Mouse (Mus musculus) kidney, adult 2 months (tissue): ENCODE measurements at regions not wholly inside any gene's neighbourhood (a gene's known extent, or its start where the extent isn't known, plus 50 kb on each side); places are given as distances from the start of the nearest gene placed in this dataset.

Source experiments
- DNase-seq: peaks from one replicate; pipeline ENCODE4 v3.0.0; 2021
- H3K27ac ChIP-seq: fragments of 200-500 bp; 2 replicates; pipeline ENCODE4 v1.5.1; 2012; ENCODE audit warnings: low read depth, low read length, control low read depth, inconsistent platforms; ENCODE audit not compliant: insufficient read depth
- H3K27me3 ChIP-seq: fragments of 200-500 bp; replicated peaks from 2 replicates; pipeline ENCODE4 v1.6.1; 2012; ENCODE audit warnings: mild to moderate bottlenecking, moderate library complexity, low read length, inconsistent platforms; ENCODE audit not compliant: control insufficient read depth, insufficient read depth
- H3K36me3 ChIP-seq: fragments of 200-500 bp; 2 replicates; pipeline ENCODE4 v1.6.1; 2012; ENCODE audit warnings: mild to moderate bottlenecking, moderate library complexity, low read length, inconsistent platforms; ENCODE audit not compliant: control insufficient read depth, insufficient read depth
- H3K4me1 ChIP-seq: fragments of 200-500 bp; 2 replicates; pipeline ENCODE4 v1.6.1; 2011; ENCODE audit warnings: low read length; ENCODE audit not compliant: control insufficient read depth, insufficient read depth
- H3K4me3 ChIP-seq: fragments of 200-500 bp; 2 replicates; pipeline ENCODE4 v1.5.1; 2011; ENCODE audit warnings: mild to moderate bottlenecking, low read depth, low read length, control low read depth; ENCODE audit not compliant: insufficient read depth
- CTCF ChIP-seq: fragments of 200-500 bp; conservative IDR thresholded peaks from 2 replicates; pipeline ENCODE4 v1.5.1; 2011; ENCODE audit warnings: low read depth, mild to moderate bottlenecking, control low read depth, low read length, moderate library complexity, mixed read lengths; ENCODE audit not compliant: insufficient read depth, insufficient read length
- POLR2A ChIP-seq: fragments of 200-500 bp; IDR thresholded peaks from one replicate; pipeline ENCODE4 v1.6.1; 2011; ENCODE audit warnings: low read depth, low read length, control low read depth
- WGBS: fragments of 180-500 bp; shearing (Covaris S2); methylation state at CpG from one replicate; pipeline ENCODE4 v1.1.7; 2018; 5-methylcytosine and 5-hydroxymethylcytosine counted together

GRCm38 (mm10) chr15:88033725-88034124, 489.6 kb downstream of the Fam19a5 start:
- no peak for TF ChIP-seq CTCF
- no peak for TF ChIP-seq POLR2A
- 75% methylated on average over 4 of the region's 4 CpGs for WGBS
- DNase-seq: no peak
- Histone ChIP-seq H3K27me3 (no peaks in the 10 kb centered on the region), H3K4me1 (no peaks in the 10 kb centered on the region), H3K27ac (no peak overlapping the region), H3K36me3 (no peaks in the 10 kb centered on the region), H3K4me3 (no peak overlapping the region)

- no peak for DNase-seq
- Histone ChIP-seq H3K36me3 (no peaks in the 10 kb centered on the region), H3K4me3 (no peak overlapping the region), H3K27ac (no peak overlapping the region), H3K27me3 (no peaks in the 10 kb centered on the region), H3K4me1 (no peaks in the 10 kb centered on the region)
- WGBS: 67% methylated on average over 8 of the region's 8 CpGs
- no peak for TF ChIP-seq POLR2A
- TF ChIP-seq CTCF: no peak
Observed at GRCm38 (mm10) chr15:88035486-88035885, 491.4 kb downstream of the Fam19a5 start.

GRCm38 (mm10) chr15:88036146-88037000, 492.3 kb downstream of the Fam19a5 start:
- WGBS: 55% methylated on average over 22 of the region's 22 CpGs
- DNase-seq: no peak
- TF ChIP-seq POLR2A (no peak), CTCF (no peak)
- H3K36me3 ChIP-seq: no peaks in the 10 kb centered on the region
- H3K27ac ChIP-seq: no peak overlapping the region
- H3K27me3 ChIP-seq: no peaks in the 10 kb centered on the region
- no peak overlapping the region for H3K4me3 ChIP-seq
- no peaks in the 10 kb centered on the region for H3K4me1 ChIP-seq

- Histone ChIP-seq H3K27ac (no peak overlapping the region), H3K4me3 (no peak overlapping the region), H3K36me3 (no peaks in the 10 kb centered on the region), H3K27me3 (no peaks in the 10 kb centered on the region), H3K4me1 (no peaks in the 10 kb centered on the region)
- WGBS: 88% methylated on average over 4 of the region's 4 CpGs
- TF ChIP-seq CTCF (no peak), POLR2A (no peak)
- DNase-seq: no peak
Observed at GRCm38 (mm10) chr15:88037606-88038005, 493.5 kb downstream of the Fam19a5 start.

GRCm38 (mm10) chr15:88042821-88043220, 498.7 kb downstream of the Fam19a5 start:
- Histone ChIP-seq H3K4me1 (no peaks in the 10 kb centered on the region), H3K27me3 (no peaks in the 10 kb centered on the region), H3K27ac (no peak overlapping the region), H3K36me3 (no peaks in the 10 kb centered on the region), H3K4me3 (no peak overlapping the region)
- whole genome bisulfite sequencing: 85% methylated on average over 2 of the region's 2 CpGs
- DNase-seq: no peak
- no peak for TF ChIP-seq CTCF
- no peak for TF ChIP-seq POLR2A

GRCm38 (mm10) chr15:88058071-88058470, 514.0 kb downstream of the Fam19a5 start:
- TF ChIP-seq CTCF: no peak
- no peak for TF ChIP-seq POLR2A
- WGBS: 47% methylated on average over 4 of the region's 4 CpGs

GRCm38 (mm10) chr15:88060935-88061334, 516.8 kb downstream of the Fam19a5 start:
- DNase-seq: no peak
- no peak overlapping the region for H3K27ac ChIP-seq
- H3K27me3 ChIP-seq: no peaks in the 10 kb centered on the region
- H3K4me3 ChIP-seq: no peak overlapping the region
- TF ChIP-seq CTCF (no peak), POLR2A (no peak)
- H3K36me3 ChIP-seq: no peaks in the 10 kb centered on the region
- 74% methylated on average over 4 of the region's 4 CpGs for WGBS
- no peaks in the 10 kb centered on the region for H3K4me1 ChIP-seq

More at GRCm38 (mm10) chr15:88058071-88058470, 514.0 kb downstream of the Fam19a5 start:
- H3K27me3 ChIP-seq: no peaks in the 10 kb centered on the region
- no peaks in the 10 kb centered on the region for H3K4me1 ChIP-seq
- H3K27ac ChIP-seq: no peak overlapping the region
- no peaks in the 10 kb centered on the region for H3K36me3 ChIP-seq
- no peak overlapping the region for H3K4me3 ChIP-seq
- no peak for DNase-seq
